Mouse (Mus musculus) stomach, embryonic 15.5 days (tissue): ENCODE measurements around the gene Stra6. TPM values are rescaled to one million over a fixed set of nuclear protein-coding genes. Genes with fewer than 3 reads are reported as not detected.

Experiments used
- ATAC-seq: fragments of 200-750 bp; cut with Nextera tagmentation; 2 replicates; pipeline ENCODE4 v1.8.0; 2017; ENCODE audit warnings: low read depth, moderate number of reproducible peaks, moderate TSS enrichment; ENCODE audit not compliant: insufficient read depth, low FRiP score
- H3K27ac ChIP-seq: fragments of 300-500 bp; sonication (generic); 2 replicates; pipeline ENCODE4 v1.5.1; 2015; ENCODE audit warnings: mild to moderate bottlenecking, inconsistent platforms
- H3K27me3 ChIP-seq: fragments of 300-500 bp; sonication (generic); replicated peaks from 2 replicates; pipeline ENCODE4 v1.6.1; 2015; ENCODE audit warnings: inconsistent platforms
- H3K36me3 ChIP-seq: fragments of 300-500 bp; sonication (generic); 2 replicates; pipeline ENCODE4 v1.6.1; 2015; ENCODE audit warnings: inconsistent platforms
- H3K4me1 ChIP-seq: fragments of 300-500 bp; sonication (generic); 2 replicates; pipeline ENCODE4 v1.6.1; 2015; ENCODE audit warnings: inconsistent platforms
- H3K4me2 ChIP-seq: fragments of 300-500 bp; sonication (generic); 2 replicates; pipeline ENCODE4 v1.6.1; 2015; ENCODE audit warnings: mild to moderate bottlenecking, inconsistent platforms
- H3K4me3 ChIP-seq: fragments of 300-500 bp; sonication (generic); replicated peaks from 2 replicates; pipeline ENCODE4 v1.5.1; 2015; ENCODE audit warnings: inconsistent platforms
- H3K9ac ChIP-seq: fragments of 300-500 bp; sonication (generic); 2 replicates; pipeline ENCODE4 v1.6.1; 2015; ENCODE audit warnings: inconsistent platforms
- H3K9me3 ChIP-seq: fragments of 300-500 bp; sonication (generic); 2 replicates; pipeline ENCODE4 v1.6.1; 2016; ENCODE audit warnings: inconsistent platforms
- WGBS: fragments of 180-500 bp; shearing (Covaris S2); methylation state at CpG from one replicate; pipeline ENCODE4 v1.1.7; 2015; 5-methylcytosine and 5-hydroxymethylcytosine counted together
- polyA plus RNA-seq: library from polyadenylated mRNA; unstranded; fragments of >200 nt; fragmentation: Nextera tagmentation; extraction: Ambion mirVana; gene quantifications from 2 replicates; pipeline ENCODE4 v1.2.1, GENCODE M21; 2015

Gene Stra6
- polyA plus RNA-seq, 1 experiment from 2014 or later, result 1.8 TPM

DNA sequence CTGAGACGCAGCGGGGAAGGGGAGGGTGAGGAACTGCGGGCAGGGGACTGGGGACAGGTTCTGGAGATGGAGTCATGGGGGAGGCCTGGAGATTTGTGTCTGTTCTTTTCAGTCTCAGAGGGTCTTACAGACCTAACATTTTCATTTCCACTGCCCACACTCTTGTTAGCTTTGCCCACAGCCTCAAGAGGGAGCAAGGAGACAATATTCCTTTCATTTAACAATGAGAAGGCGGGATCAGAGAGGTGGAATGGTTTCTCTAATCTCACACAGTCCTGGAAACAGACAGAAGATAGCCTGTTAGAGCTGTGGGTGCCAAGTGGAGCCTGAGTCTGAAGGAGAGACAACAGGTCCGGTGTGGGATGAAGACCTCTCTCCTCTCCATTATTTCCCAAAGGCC lies 11.7 kb upstream of the Stra6 start:
- no peaks in the 10 kb centered on the region for H3K4me1 ChIP-seq

DNA sequence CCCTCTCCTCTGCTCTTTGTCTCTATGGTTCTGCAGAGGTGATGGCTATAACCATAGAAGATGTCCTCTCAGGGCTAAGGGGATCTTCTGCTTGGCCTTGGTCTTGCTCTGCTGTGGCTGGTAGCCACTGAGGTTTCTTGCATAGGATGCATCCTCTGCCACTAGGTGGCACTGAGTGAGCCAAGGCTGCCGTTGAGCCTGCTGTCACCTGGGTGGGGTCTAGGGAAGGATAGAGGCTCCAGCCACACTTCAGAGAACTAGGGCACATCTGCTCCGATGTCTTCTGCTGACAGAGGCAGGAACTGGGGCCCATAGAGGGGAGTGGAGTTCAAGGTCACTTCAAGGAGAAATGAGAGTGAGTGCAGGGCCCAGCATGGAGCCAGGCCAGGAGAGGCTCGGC lies 10.5 kb upstream of the Stra6 start:
- WGBS, result 24% methylated on average over 3 of the region's 3 CpGs
- 0 out of 2 replicates have a peak, but pooled peaks cover 3% of the 10 kb centered on the region for H3K27me3 ChIP-seq
- no peak overlapping the region for H3K27ac ChIP-seq
- H3K4me3 ChIP-seq, result no peak overlapping the region
- no peaks in the 10 kb centered on the region for H3K36me3 ChIP-seq
- no peak overlapping the region for H3K4me2 ChIP-seq
- no peaks in the 10 kb centered on the region for H3K9me3 ChIP-seq
- H3K9ac ChIP-seq, result no peak overlapping the region
- no peak for ATAC-seq
- no peaks in the 10 kb centered on the region for H3K4me1 ChIP-seq

More for the DNA sequence above, 11.7 kb upstream of the Stra6 start:
- no peaks in the 10 kb centered on the region for H3K36me3 ChIP-seq
- no peak overlapping the region for H3K27ac ChIP-seq
- H3K4me2 ChIP-seq, result no peak overlapping the region
- 0 out of 2 replicates have a peak, but pooled peaks cover 3% of the 10 kb centered on the region for H3K27me3 ChIP-seq
- no peak for ATAC-seq
- no peak overlapping the region for H3K9ac ChIP-seq
- H3K4me3 ChIP-seq, result no peak overlapping the region
- no peaks in the 10 kb centered on the region for H3K9me3 ChIP-seq
- WGBS, result 21% methylated on average over 5 of the region's 5 CpGs

DNA sequence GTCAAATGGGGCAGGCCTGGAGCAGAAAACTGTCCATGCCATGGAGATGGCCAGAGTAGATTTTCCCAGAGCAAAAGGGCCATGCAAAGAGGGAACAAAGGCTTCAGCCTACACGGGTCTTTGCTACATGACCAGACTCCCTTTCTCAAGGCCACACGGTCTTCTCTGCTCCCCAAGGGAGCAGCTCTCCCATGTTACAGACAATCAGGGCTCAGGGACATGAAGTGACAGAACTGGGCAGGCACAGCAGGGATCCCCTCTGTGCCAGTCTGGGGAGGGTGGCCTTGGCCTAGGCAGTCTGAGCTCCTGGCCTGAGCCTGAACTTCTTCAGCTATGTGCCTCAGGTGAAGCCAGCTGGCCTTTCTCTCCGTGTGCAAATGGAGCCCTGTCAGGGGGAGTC lies 10.0 kb upstream of the Stra6 start:
- H3K4me2 ChIP-seq, result no peak overlapping the region
- H3K36me3 ChIP-seq, result no peaks in the 10 kb centered on the region
- H3K4me1 ChIP-seq, result no peaks in the 10 kb centered on the region
- no peak overlapping the region for H3K9ac ChIP-seq
- H3K9me3 ChIP-seq, result no peaks in the 10 kb centered on the region
- no peak for ATAC-seq
- H3K4me3 ChIP-seq, result no peak overlapping the region
- WGBS, result 37% methylated on average over 3 of the region's 3 CpGs
- H3K27me3 ChIP-seq, result 0 out of 2 replicates have a peak, but pooled peaks cover 3% of the 10 kb centered on the region
- no peak overlapping the region for H3K27ac ChIP-seq

DNA sequence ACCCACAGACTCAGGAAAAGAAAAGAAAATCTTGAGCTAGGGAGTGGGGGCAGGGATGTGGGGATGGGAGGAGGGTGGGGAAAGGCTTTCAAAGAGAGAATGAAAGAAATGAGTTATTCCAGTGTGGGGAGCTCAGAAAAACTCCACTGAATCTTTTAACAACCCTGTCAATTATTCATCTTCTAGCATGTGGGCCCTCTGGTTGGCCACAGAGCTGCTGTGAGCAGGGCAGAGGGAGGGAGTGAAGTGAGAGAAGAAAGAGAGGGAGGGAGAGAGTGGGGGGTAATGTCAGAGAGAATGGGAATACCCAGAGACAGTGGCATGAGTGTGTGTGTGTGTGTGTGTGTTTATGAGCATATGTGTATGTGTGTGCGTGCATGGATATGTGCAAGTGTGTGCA lies 9.6 kb upstream of the Stra6 start:
- no peaks in the 10 kb centered on the region for H3K4me1 ChIP-seq
- H3K36me3 ChIP-seq, result no peaks in the 10 kb centered on the region
- ATAC-seq, result no peak
- no peaks in the 10 kb centered on the region for H3K9me3 ChIP-seq
- H3K27me3 ChIP-seq, result 0 out of 2 replicates have a peak, but pooled peaks cover 3% of the 10 kb centered on the region
- no peak overlapping the region for H3K27ac ChIP-seq
- H3K4me3 ChIP-seq, result no peak overlapping the region
- H3K4me2 ChIP-seq, result no peak overlapping the region
- 86% methylated on average over 1 of the region's 1 CpGs for WGBS
- H3K9ac ChIP-seq, result no peak overlapping the region

DNA sequence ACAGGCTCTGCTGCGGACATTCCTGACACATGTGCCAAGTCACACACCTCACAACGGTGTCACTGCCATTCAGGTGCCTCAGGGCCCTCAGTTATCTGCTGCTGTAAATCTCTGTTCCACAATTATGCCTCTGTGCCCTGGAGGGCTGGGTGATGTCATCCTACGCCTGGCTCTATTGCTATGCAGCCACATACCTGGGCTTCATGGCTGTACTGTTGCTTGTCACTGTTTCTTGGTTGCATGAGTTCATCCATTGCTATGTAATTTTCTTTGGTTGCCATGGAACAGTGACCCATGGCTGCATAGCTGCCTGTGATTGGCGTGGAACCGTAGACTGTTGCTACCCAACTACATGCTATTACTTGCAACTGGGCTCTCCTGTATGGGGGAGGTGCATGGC lies 7.9 kb upstream of the Stra6 start:
- H3K4me3 ChIP-seq, result no peak overlapping the region
- 68% methylated on average over 5 of the region's 5 CpGs for WGBS
- no peaks in the 10 kb centered on the region for H3K9me3 ChIP-seq
- ATAC-seq, result no peak
- no peak overlapping the region for H3K27ac ChIP-seq
- no peak overlapping the region for H3K9ac ChIP-seq
- H3K4me1 ChIP-seq, result no peaks in the 10 kb centered on the region
- H3K36me3 ChIP-seq, result no peaks in the 10 kb centered on the region
- no peak overlapping the region for H3K4me2 ChIP-seq
- no peaks in the 10 kb centered on the region for H3K27me3 ChIP-seq

DNA sequence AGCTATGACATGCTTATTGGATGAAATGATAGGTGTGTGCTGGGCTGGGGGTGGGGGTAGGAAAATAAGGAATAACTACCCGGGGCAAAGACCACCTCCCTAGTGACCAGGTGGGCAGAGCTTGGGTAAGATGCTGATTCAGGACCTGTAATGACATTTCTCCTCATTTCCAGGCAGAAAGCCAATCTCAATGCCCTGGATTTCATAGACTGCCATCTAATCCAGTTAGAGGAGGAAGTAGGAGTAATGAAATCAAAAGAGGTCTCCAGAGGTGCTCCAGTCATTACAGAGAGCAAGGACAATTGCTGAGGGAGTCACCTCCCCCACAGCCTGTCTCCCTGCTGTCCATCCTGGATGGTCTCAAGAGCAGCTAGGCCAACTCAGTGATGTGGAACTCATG lies 3.7 kb upstream of the Stra6 start:
- H3K9me3 ChIP-seq, result no peaks in the 10 kb centered on the region
- no peak overlapping the region for H3K9ac ChIP-seq
- ATAC-seq, result no peak
- no peak overlapping the region for H3K4me2 ChIP-seq
- H3K4me1 ChIP-seq, result no peaks in the 10 kb centered on the region
- no peak overlapping the region for H3K27ac ChIP-seq
- no peaks in the 10 kb centered on the region for H3K27me3 ChIP-seq
- WGBS, result 33% methylated on average over 1 of the region's 1 CpGs
- no peak overlapping the region for H3K4me3 ChIP-seq
- H3K36me3 ChIP-seq, result no peaks in the 10 kb centered on the region

DNA sequence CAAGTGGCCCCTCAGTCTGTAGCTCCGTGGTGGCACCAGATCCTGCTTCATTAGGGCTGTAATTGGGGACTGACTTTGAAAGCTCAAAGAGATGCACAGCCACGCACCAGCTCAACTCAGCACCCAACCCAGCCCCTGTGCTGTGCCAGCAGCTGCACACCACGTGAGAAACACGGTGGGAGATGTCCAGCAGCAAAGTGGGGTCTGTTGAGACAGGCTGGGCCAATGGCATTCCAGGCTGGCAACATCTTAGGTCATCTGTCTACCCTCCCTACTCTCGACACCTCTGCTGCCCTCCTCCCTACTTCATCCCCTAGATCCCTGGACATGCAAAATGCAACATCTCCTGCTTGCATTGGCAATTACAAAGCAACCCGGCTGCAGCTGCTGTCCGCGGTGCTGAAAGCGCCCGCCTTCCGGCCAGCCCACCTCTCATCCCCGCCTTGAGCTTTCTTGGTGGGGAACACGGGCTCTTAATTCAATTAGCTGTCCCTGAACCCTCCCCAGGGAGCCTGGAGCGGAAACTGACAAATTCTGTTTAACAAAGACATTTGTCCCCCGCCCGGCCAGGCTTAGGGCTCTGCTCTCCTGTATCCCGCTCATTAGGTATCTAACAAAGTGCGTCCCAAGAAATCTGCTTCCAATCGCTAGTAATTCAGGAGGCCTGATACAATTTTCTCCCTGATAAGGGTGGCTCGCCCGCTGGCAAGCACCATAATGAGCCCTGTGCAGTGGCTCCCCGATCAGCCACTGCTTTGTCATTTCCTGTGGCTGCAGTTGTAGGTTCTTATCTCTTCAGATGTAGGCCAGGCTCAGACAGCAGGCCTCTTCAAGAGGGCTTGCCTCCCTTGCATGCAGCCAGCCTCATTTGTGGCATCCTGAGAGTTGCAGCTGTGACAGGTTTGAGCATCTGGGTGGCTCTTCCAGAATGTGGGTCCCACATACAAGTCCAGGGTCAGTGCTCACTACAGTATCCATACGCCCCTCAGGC lies 2.6 kb upstream of the Stra6 start:
- H3K4me3 ChIP-seq, result no peak overlapping the region
- WGBS, result 11% methylated on average over 23 of the region's 23 CpGs
- no peak for ATAC-seq

DNA sequence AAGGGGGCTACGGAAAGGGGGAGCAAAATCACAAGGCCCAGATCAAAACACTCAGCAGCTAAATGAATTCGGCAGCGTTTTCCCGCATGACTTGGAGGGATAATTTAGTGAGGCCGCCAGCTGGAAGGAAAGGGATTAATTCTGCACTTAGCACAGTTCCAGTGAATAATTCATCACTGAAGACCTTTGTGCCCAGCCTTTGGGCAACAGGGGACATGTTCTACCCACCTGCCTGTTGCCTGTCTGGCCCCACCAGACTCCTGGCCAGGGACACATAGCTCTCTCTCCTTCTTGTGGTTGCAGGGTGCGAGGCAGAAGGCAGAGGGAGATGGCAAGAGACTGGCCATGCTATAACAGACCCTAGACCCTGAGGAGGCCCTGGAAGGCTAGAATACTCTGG lies 1.9 kb downstream of the Stra6 start:
- WGBS, result 51% methylated on average over 6 of the region's 6 CpGs
- Histone ChIP-seq H3K9ac (no peak overlapping the region), H3K4me1 (0 out of 2 replicates have a peak, but pooled peaks cover 5% of the 10 kb centered on the region), H3K4me2 (no peak overlapping the region), H3K4me3 (no peak overlapping the region), H3K27ac (no peak overlapping the region), H3K36me3 (no peaks in the 10 kb centered on the region), H3K9me3 (no peaks in the 10 kb centered on the region), H3K27me3 (no peaks in the 10 kb centered on the region)
- ATAC-seq, result no peak

More for the DNA sequence above, 2.6 kb upstream of the Stra6 start:
- no peaks in the 10 kb centered on the region for H3K36me3 ChIP-seq
- H3K27me3 ChIP-seq, result no peaks in the 10 kb centered on the region
- no peak overlapping the region for H3K9ac ChIP-seq
- no peaks in the 10 kb centered on the region for H3K4me1 ChIP-seq
- no peak overlapping the region for H3K4me2 ChIP-seq
- H3K27ac ChIP-seq, result no peak overlapping the region
- no peaks in the 10 kb centered on the region for H3K9me3 ChIP-seq

DNA sequence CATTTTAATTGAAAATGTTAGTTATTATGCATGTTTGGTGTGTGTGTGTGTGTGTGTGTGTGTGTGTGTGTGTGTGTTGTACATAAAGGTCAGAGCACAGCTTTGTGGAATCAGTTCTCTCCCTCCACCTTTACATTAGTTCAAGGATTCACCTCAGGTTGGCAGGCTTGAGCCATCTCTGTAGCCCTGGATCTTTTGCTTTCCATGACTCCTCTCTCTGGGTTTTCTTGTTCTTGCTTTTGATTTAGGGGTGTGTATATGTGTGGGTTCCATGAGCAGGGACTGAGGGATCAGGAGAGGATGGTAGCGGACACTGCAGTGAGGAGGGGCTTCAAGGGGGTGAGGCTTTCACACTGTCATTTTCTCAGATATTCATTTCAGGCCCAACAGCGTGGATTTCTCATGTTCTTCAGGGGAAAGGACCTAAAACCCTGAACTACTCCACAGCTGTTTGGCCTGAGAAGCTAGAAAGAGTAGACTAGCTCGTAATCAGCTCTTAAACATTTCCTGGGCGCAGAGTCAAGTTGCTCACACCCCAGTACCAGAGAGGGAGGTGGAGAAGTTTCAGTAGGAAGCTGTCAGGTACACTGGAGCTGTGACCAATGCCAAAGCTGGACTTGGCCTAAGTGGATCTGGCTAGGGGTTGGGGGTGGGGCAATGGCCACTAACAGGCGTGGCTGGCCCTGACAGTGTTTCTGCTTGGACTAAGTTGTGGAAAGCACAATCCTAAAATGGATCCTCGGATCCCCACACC lies 2.6 kb downstream of the Stra6 start:
- 0 out of 2 replicates have a peak, but pooled peaks cover 5% of the 10 kb centered on the region for H3K4me1 ChIP-seq
- H3K4me3 ChIP-seq, result no peak overlapping the region
- H3K27ac ChIP-seq, result no peak overlapping the region
- no peak overlapping the region for H3K9ac ChIP-seq
- 75% methylated on average over 6 of the region's 6 CpGs for WGBS
- ATAC-seq, result no peak
- no peaks in the 10 kb centered on the region for H3K36me3 ChIP-seq
- H3K27me3 ChIP-seq, result no peaks in the 10 kb centered on the region
- no peaks in the 10 kb centered on the region for H3K9me3 ChIP-seq
- no peak overlapping the region for H3K4me2 ChIP-seq

DNA sequence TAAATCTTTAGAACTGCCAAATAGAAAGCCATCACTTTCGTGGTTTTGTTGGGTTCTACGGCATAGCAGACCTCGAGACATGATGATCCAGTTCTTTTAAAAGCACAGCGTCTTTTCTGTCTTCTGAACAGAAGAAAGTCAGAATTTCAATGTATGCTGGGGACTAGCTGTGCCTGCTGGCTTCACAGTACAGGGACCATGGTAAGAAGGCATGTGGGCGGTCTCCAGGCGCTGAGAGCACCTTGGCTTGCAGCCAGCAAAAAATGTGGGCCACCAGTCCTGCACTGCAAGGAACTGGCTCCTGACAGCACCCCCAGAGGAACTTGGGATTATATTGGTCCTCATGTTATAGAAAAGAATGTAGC lies 3.1 kb downstream of the Stra6 start:
- Histone ChIP-seq H3K4me2 (no peak overlapping the region), H3K4me1 (0 out of 2 replicates have a peak, but pooled peaks cover 5% of the 10 kb centered on the region), H3K27me3 (no peaks in the 10 kb centered on the region), H3K9me3 (no peaks in the 10 kb centered on the region), H3K36me3 (no peaks in the 10 kb centered on the region), H3K4me3 (no peak overlapping the region), H3K9ac (no peak overlapping the region), H3K27ac (no peak overlapping the region)
- no peak for ATAC-seq
- 61% methylated on average over 6 of the region's 6 CpGs for WGBS

DNA sequence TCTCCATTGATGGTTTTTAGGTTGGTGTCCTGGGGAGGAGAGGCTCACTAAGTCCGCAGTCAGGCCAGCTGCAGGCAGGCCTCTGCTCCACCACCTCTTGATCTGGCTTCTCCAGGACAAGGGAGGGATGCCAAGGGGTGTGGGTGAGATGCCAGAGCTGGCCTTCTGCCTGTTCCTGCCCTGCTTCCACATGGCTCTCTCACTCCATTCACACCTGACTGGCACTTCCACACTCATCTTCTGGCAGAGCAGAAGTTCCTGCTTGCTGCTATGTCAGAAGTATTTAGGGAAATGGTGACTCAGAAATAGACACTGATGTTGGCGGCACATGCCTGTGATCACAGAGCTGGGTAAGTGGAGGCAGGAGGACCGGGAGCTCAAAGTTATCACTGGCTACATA lies 4.0 kb downstream of the Stra6 start:
- H3K36me3 ChIP-seq, result no peaks in the 10 kb centered on the region
- no peak for ATAC-seq
- no peak overlapping the region for H3K4me3 ChIP-seq
- H3K27ac ChIP-seq, result no peak overlapping the region
- WGBS, result 89% methylated on average over 3 of the region's 3 CpGs
- H3K4me1 ChIP-seq, result 0 out of 2 replicates have a peak, but pooled peaks cover 5% of the 10 kb centered on the region
- no peak overlapping the region for H3K4me2 ChIP-seq
- no peak overlapping the region for H3K9ac ChIP-seq
- H3K9me3 ChIP-seq, result no peaks in the 10 kb centered on the region
- H3K27me3 ChIP-seq, result no peaks in the 10 kb centered on the region

DNA sequence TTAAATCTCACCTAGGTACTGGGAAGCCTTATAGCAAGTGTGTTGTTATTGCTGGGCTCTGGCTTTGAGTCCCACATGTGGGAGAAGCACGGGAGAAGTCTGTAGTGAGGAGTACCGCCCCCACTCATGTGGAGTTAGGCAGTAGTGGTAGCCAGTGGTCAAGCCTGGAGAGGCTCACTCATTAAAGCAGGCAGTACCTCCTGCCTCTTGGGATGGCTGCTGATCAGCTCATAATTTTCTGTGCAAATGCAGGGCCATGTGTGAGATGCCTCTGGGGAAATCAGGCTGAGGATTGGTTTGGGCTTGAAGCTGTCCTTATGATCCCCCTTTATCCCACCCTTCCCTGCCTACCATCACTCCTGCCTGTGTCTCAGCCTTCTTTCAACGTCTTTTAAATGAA lies 11.0 kb downstream of the Stra6 start:
- 60% methylated on average over 3 of the region's 3 CpGs for WGBS
- Histone ChIP-seq H3K27me3 (no peaks in the 10 kb centered on the region), H3K9ac (no peak overlapping the region), H3K4me3 (no peak overlapping the region), H3K9me3 (no peaks in the 10 kb centered on the region), H3K4me2 (no peak overlapping the region), H3K4me1 (no peaks in the 10 kb centered on the region), H3K36me3 (no peaks in the 10 kb centered on the region), H3K27ac (no peak overlapping the region)
- no peak for ATAC-seq
